Comparison of ENCODE assay signal across 8 mouse cellular contexts in genomic region chr19:32210450-32211292, GRCm38 (mm10).
DNase-seq lines count a peak whose midpoint lies in the region; ATAC-seq and TF ChIP-seq lines count a peak whose summit lies in the region.

No protein-coding gene starts in this region.

- no peaks in the 10 kb centered on the region for H3K9me3 ChIP-seq in hindbrain, embryonic 12.5 days (replicated peaks)

- peak overlapping the region; percentile 65 for H3K4me2 ChIP-seq in hindbrain, embryonic 12.5 days (replicated peaks)

- 5% methylated on average over 34 of the region's 34 CpGs for WGBS in hindbrain, embryonic 12.5 days
- WGBS in macrophage (ENCODE audit: missing documents) = 2% methylated on average over 34 of the region's 34 CpGs

- peak overlapping the region; percentile 36 for H3K4me3 ChIP-seq in hindbrain, embryonic 12.5 days
- peak overlapping the region; percentile 43 for H3K4me3 ChIP-seq in left cerebral cortex, adult 2 months
- peak overlapping the region; percentile 77 for H3K4me3 ChIP-seq in macrophage (ENCODE audit: inconsistent target)

- H3K79me2 ChIP-seq in macrophage (ENCODE audit: inconsistent target) = peaks cover 14% of the 10 kb centered on the region

- H3K27me3 ChIP-seq in hindbrain, embryonic 12.5 days = no peaks in the 10 kb centered on the region

- peak; percentile 26 for TF ChIP-seq CTCF in left cerebral cortex, adult 2 months (IDR thresholded peaks at IDR 0.05)

- H3K27ac ChIP-seq in hindbrain, embryonic 12.5 days = no peak overlapping the region
- peak overlapping the region; percentile 76 for H3K27ac ChIP-seq in left cerebral cortex, adult 2 months
- H3K27ac ChIP-seq in macrophage = peak overlapping the region; percentile 76

- H3K36me3 ChIP-seq in hindbrain, embryonic 12.5 days = no peaks in the 10 kb centered on the region
- no peaks in the 10 kb centered on the region for H3K36me3 ChIP-seq in macrophage (ENCODE audit: inconsistent target)

- DNase-seq in R1 (ENCODE audit: low read depth, low spot score) = peak; percentile 96
- DNase-seq in cerebellum, adult 9-10 months = peak; percentile 45
- peak; percentile 34 to 77 for DNase-seq in frontal cortex, adult 2 months (ENCODE audit: extremely low spot score in 1 of 2, low spot score in 1 of 2)
- DNase-seq in left cerebral cortex, adult 2 months (ENCODE audit: extremely low spot score in 1 of 2, low spot score in 2 of 2) = peak; percentile 53 to 68
- peak; percentile 66 to 69 for DNase-seq in right cerebral cortex, postnatal 10 days (ENCODE audit: low spot score in 2 of 2)
- peak; percentile 76 to 87 for DNase-seq in urinary bladder, postnatal 36 days (ENCODE audit: low spot score in 2 of 2)

- peak; percentile 58 for ATAC-seq in hindbrain, embryonic 12.5 days (ENCODE audit: low FRiP score)

- peak overlapping the region; percentile 47 for H3K9ac ChIP-seq in hindbrain, embryonic 12.5 days

- intact Hi-C loops in left cerebral cortex, adult 2 months (cut with DNase I) = loop anchor here (5.0 kb wide), 2 partner anchors 112 to 177 kb away; partner anchors contain the start of gene Sgms1

- H3K4me1 ChIP-seq in hindbrain, embryonic 12.5 days = peaks cover 10% of the 10 kb centered on the region

Comparison
In these comparisons a context has a peak if more than half of its experiments do, and no peak if none do; other contexts are left out.
1. DNase-seq: peak in every context shown above with its lines; median percentile 96 in R1; 82 in urinary bladder, postnatal 36 days; 68 in right cerebral cortex, postnatal 10 days; 60 in left cerebral cortex, adult 2 months; 56 in frontal cortex, adult 2 months; 45 in cerebellum, adult 9-10 months.